Mouse (Mus musculus): Measurements from ENCODE around the gene S100a4. TPM values are rescaled to one million over a fixed set of nuclear protein-coding genes. Genes with fewer than 3 reads are reported as not detected.

Gene S100a4
- polyA plus RNA-seq, 1 experiment = 454 TPM

- H3K4me1 ChIP-seq (ENCODE audit: control insufficient read depth, insufficient read depth, low read length) = peaks cover 16% of the 10 kb centered on the region
These were observed 19.7 kb upstream of the S100a4 start for GRCm38 (mm10) chr3:90583893-90584292.

GRCm38 (mm10) chr3:90585595-90585994, 18.0 kb upstream of the S100a4 start:
- Histone ChIP-seq H3K27ac (ENCODE audit: insufficient read depth, low read length) (peak overlapping the region; percentile 99), H3K4me3 (ENCODE audit: insufficient read depth, low read length) (no peak overlapping the region), H3K4me1 (ENCODE audit: control insufficient read depth, insufficient read depth, low read length) (peaks cover 24% of the 10 kb centered on the region)
- no peak for TF ChIP-seq POLR2A (IDR thresholded peaks at IDR 0.05; ENCODE audit: low read depth, low read length)
- peak; percentile 31; the same call in 1 of the 2 replicates for TF ChIP-seq CTCF (IDR thresholded peaks at IDR 0.05; ENCODE audit: borderline replicate concordance, insufficient read depth, low read length)

More at GRCm38 (mm10) chr3:90583893-90584292, 19.7 kb upstream of the S100a4 start:
- Histone ChIP-seq H3K27ac (ENCODE audit: insufficient read depth, low read length) (no peak overlapping the region), H3K4me3 (ENCODE audit: insufficient read depth, low read length) (no peak overlapping the region)
- no peak for TF ChIP-seq CTCF (IDR thresholded peaks at IDR 0.05; ENCODE audit: borderline replicate concordance, insufficient read depth, low read length)
- TF ChIP-seq POLR2A (IDR thresholded peaks at IDR 0.05; ENCODE audit: low read depth, low read length) = no peak

- peaks cover 24% of the 10 kb centered on the region for H3K4me1 ChIP-seq (ENCODE audit: control insufficient read depth, insufficient read depth, low read length)
- H3K4me3 ChIP-seq (ENCODE audit: insufficient read depth, low read length) = no peak overlapping the region
- peak overlapping the region; percentile 99 for H3K27ac ChIP-seq (ENCODE audit: insufficient read depth, low read length)
- no peak for TF ChIP-seq POLR2A (IDR thresholded peaks at IDR 0.05; ENCODE audit: low read depth, low read length)
- TF ChIP-seq CTCF (IDR thresholded peaks at IDR 0.05; ENCODE audit: borderline replicate concordance, insufficient read depth, low read length) = no peak
These were observed 17.4 kb upstream of the S100a4 start for GRCm38 (mm10) chr3:90586016-90586643.

GRCm38 (mm10) chr3:90586906-90587305, 16.7 kb upstream of the S100a4 start:
- Histone ChIP-seq H3K4me1 (ENCODE audit: control insufficient read depth, insufficient read depth, low read length) (peaks cover 24% of the 10 kb centered on the region), H3K4me3 (ENCODE audit: insufficient read depth, low read length) (no peak overlapping the region), H3K27ac (ENCODE audit: insufficient read depth, low read length) (peak overlapping the region; percentile 99)
- TF ChIP-seq POLR2A (IDR thresholded peaks at IDR 0.05; ENCODE audit: low read depth, low read length) (no peak), CTCF (IDR thresholded peaks at IDR 0.05; ENCODE audit: borderline replicate concordance, insufficient read depth, low read length) (peak; percentile 18; the same call in 1 of the 2 replicates)

GRCm38 (mm10) chr3:90587361-90588101, 16.0 kb upstream of the S100a4 start:
- no peak overlapping the region for H3K4me3 ChIP-seq (ENCODE audit: insufficient read depth, low read length)
- TF ChIP-seq CTCF (IDR thresholded peaks at IDR 0.05; ENCODE audit: borderline replicate concordance, insufficient read depth, low read length) = no peak
- TF ChIP-seq POLR2A (IDR thresholded peaks at IDR 0.05; ENCODE audit: low read depth, low read length) = peak; percentile 32; the same call in 1 of the 2 replicates
- peaks cover 24% of the 10 kb centered on the region for H3K4me1 ChIP-seq (ENCODE audit: control insufficient read depth, insufficient read depth, low read length)
- peak overlapping the region; percentile 99 for H3K27ac ChIP-seq (ENCODE audit: insufficient read depth, low read length)

- peaks cover 24% of the 10 kb centered on the region for H3K4me1 ChIP-seq (ENCODE audit: control insufficient read depth, insufficient read depth, low read length)
- no peak overlapping the region for H3K4me3 ChIP-seq (ENCODE audit: insufficient read depth, low read length)
- H3K27ac ChIP-seq (ENCODE audit: insufficient read depth, low read length) = peak overlapping the region; percentile 68
- TF ChIP-seq POLR2A (IDR thresholded peaks at IDR 0.05; ENCODE audit: low read depth, low read length) (no peak), CTCF (IDR thresholded peaks at IDR 0.05; ENCODE audit: borderline replicate concordance, insufficient read depth, low read length) (no peak)
These were observed 14.2 kb upstream of the S100a4 start for GRCm38 (mm10) chr3:90589390-90589789.

GRCm38 (mm10) chr3:90589947-90590346, 13.6 kb upstream of the S100a4 start, which contains the start of gene S100a2:
Gene S100a2 (plus strand): TSS chr3:90590247.
- Histone ChIP-seq H3K4me1 (ENCODE audit: control insufficient read depth, insufficient read depth, low read length) (peaks cover 24% of the 10 kb centered on the region), H3K27ac (ENCODE audit: insufficient read depth, low read length) (peak within 1 kb of the TSS; percentile 68), H3K4me3 (ENCODE audit: insufficient read depth, low read length) (no peak within 1 kb of the TSS)
- TF ChIP-seq POLR2A (IDR thresholded peaks at IDR 0.05; ENCODE audit: low read depth, low read length) = no peak
- TF ChIP-seq CTCF (IDR thresholded peaks at IDR 0.05; ENCODE audit: borderline replicate concordance, insufficient read depth, low read length) = no peak

GRCm38 (mm10) chr3:90594466-90594865, 9.1 kb upstream of the S100a4 start:
- TF ChIP-seq CTCF (IDR thresholded peaks at IDR 0.05; ENCODE audit: borderline replicate concordance, insufficient read depth, low read length) (no peak), POLR2A (IDR thresholded peaks at IDR 0.05; ENCODE audit: low read depth, low read length) (no peak)
- no peak overlapping the region for H3K27ac ChIP-seq (ENCODE audit: insufficient read depth, low read length)
- 0 out of 2 replicates have a peak, but pooled peaks cover 7% of the 10 kb centered on the region for H3K4me1 ChIP-seq (ENCODE audit: control insufficient read depth, insufficient read depth, low read length)
- no peak overlapping the region for H3K4me3 ChIP-seq (ENCODE audit: insufficient read depth, low read length)

- Histone ChIP-seq H3K27ac (ENCODE audit: insufficient read depth, low read length) (no peak overlapping the region), H3K4me1 (ENCODE audit: control insufficient read depth, insufficient read depth, low read length) (peaks cover 7% of the 10 kb centered on the region; the same call in 1 of the 2 replicates), H3K4me3 (ENCODE audit: insufficient read depth, low read length) (no peak overlapping the region)
- TF ChIP-seq POLR2A (IDR thresholded peaks at IDR 0.05; ENCODE audit: low read depth, low read length) = no peak
- TF ChIP-seq CTCF (IDR thresholded peaks at IDR 0.05; ENCODE audit: borderline replicate concordance, insufficient read depth, low read length) = no peak
These were observed 8.0 kb upstream of the S100a4 start for GRCm38 (mm10) chr3:90595556-90595955.

- Histone ChIP-seq H3K27ac (ENCODE audit: insufficient read depth, low read length) (no peak overlapping the region), H3K4me3 (ENCODE audit: insufficient read depth, low read length) (no peak overlapping the region), H3K4me1 (ENCODE audit: control insufficient read depth, insufficient read depth, low read length) (peaks cover 17% of the 10 kb centered on the region)
- TF ChIP-seq CTCF (IDR thresholded peaks at IDR 0.05; ENCODE audit: borderline replicate concordance, insufficient read depth, low read length) (no peak), POLR2A (IDR thresholded peaks at IDR 0.05; ENCODE audit: low read depth, low read length) (no peak)
These were observed 6.8 kb upstream of the S100a4 start for GRCm38 (mm10) chr3:90596810-90597209.

All from embryonic fibroblast, embryonic 13.5 days (primary cell).